In the genomic region with DNA sequence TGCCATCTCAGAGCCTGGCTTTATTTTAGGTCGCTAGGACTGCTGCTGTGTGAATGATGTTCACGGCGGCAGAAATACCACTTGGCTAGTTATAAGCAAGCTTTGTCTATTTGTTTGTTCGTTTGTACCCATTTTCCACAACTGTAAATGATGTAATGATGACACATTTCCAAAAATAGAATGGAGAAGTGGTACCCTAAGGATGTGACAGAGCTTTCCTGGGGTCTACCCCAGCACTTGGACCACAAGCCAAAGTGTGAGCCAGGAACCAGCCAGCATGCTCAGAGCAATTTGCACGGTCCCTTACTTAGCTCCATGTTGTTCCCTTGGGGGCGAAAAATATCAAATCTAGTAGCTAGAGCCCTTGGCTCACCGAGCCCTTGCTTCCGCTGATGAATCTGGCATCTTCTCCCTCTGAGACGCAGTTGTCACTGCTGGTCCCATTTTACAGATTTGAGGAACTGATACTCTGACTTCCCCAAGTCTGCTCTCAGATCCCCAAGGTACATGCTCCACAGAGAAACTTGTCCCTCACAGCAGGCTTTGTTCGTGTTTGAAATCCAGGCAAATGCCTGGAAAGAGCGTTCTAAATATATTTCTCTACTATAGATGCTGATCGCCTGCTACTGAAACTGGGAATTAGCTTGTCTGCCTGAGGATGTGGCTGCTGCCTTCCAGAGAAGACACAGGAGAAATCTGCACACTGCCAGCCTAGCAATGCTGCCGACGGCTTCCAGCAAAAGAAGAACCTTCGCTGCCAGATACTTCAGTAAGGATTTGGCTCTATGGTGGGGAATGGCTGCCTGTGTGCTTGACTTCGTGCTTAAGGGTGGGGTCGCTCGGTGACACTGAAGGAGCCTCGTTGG, we compare ENCODE assay signal across 15 mouse cellular contexts. TPM values are rescaled to one million over a fixed set of nuclear protein-coding genes. Genes with fewer than 3 reads are reported as not detected.
DNase-seq lines count a peak whose midpoint lies in the region; ATAC-seq and TF ChIP-seq lines count a peak whose summit lies in the region.
"Had no signal": no experiment of that assay in that cellular context is flagged by ENCODE, and none has a peak within 500 bp of the region (broad histone marks: within the 10 kb centered on the region; RNA-seq: fewer than 3 reads in every experiment).

No protein-coding gene starts in this region.

- no peak overlapping the region for H3K9ac ChIP-seq in forebrain, embryonic 16.5 days (replicated peaks; ENCODE audit: low read depth, low read length)
- H3K9ac ChIP-seq in forebrain, embryonic 12.5 days = no peak overlapping the region
- H3K9ac ChIP-seq: liver, embryonic 12.5 days; midbrain, embryonic 13.5 days had no signal

- no peaks in the 10 kb centered on the region for H3K9me3 ChIP-seq in forebrain, embryonic 16.5 days (ENCODE audit: control insufficient read depth, low read length)
- no peaks in the 10 kb centered on the region for H3K9me3 ChIP-seq in forebrain, embryonic 12.5 days
- H3K9me3 ChIP-seq: liver, embryonic 12.5 days; midbrain, embryonic 13.5 days had no signal

- peaks cover 4% of the 10 kb centered on the region; the same call in 1 of the 2 replicates for H3K27me3 ChIP-seq in forebrain, embryonic 16.5 days (replicated peaks; ENCODE audit: control insufficient read depth, insufficient read depth, low read length)
- H3K27me3 ChIP-seq in forebrain, embryonic 12.5 days = peaks cover 30% of the 10 kb centered on the region

- intact Hi-C loops in left cerebral cortex, adult 2 months (cut with DNase I) = no loop called here

- ATAC-seq in forebrain, embryonic 16.5 days = no peak
- no peak for ATAC-seq in forebrain, embryonic 12.5 days (ENCODE audit: low FRiP score)
- ATAC-seq in megakaryocyte, adult 5-6 weeks (ENCODE audit: poor library complexity, severe bottlenecking) = peak; percentile 49
- no peak for ATAC-seq in megakaryocyte-erythroid progenitor cell, adult 5-6 weeks (replicated peaks; ENCODE audit: low FRiP score, low TSS enrichment, poor library complexity, severe bottlenecking)
- ATAC-seq: liver, embryonic 12.5 days; lung, postnatal 0 days; midbrain, embryonic 13.5 days had no signal

- no peak overlapping the region for H3K4me3 ChIP-seq in forebrain, embryonic 16.5 days (replicated peaks; ENCODE audit: low read length)
- no peak overlapping the region for H3K4me3 ChIP-seq in forebrain, embryonic 12.5 days (replicated peaks)
- H3K4me3 ChIP-seq in left cerebral cortex, adult 2 months = peak overlapping the region; percentile 11; the same call in 1 of the 2 replicates
- H3K4me3 ChIP-seq: liver, embryonic 12.5 days; midbrain, embryonic 13.5 days had no signal

- no peak for DNase-seq in left cerebral cortex, adult 2 months (ENCODE audit: extremely low spot score in 1 of 2, low spot score in 2 of 2)
- no peak for DNase-seq in left cerebral cortex, adult 8-10 months (ENCODE audit: low spot score in 2 of 2)
- peak; percentile 19 to 36 for DNase-seq in B cell, adult 2 months
- no peak for DNase-seq in kidney, adult 8-10 months
- DNase-seq: cerebellum, adult 9-10 months; kidney, postnatal 10 days; thymus, postnatal 4 days had no signal

- peak overlapping the region; percentile 20 for H3K27ac ChIP-seq in forebrain, embryonic 16.5 days (ENCODE audit: low read length)
- H3K27ac ChIP-seq in forebrain, embryonic 12.5 days = no peak overlapping the region
- H3K27ac ChIP-seq in left cerebral cortex, adult 2 months = peak overlapping the region; percentile 50; the same call in 1 of the 2 replicates
- H3K27ac ChIP-seq: liver, embryonic 12.5 days; midbrain, embryonic 13.5 days had no signal

- no peaks in the 10 kb centered on the region for H3K36me3 ChIP-seq in forebrain, embryonic 16.5 days (ENCODE audit: control insufficient read depth, insufficient read depth)
- no peaks in the 10 kb centered on the region for H3K36me3 ChIP-seq in forebrain, embryonic 12.5 days (replicated peaks)
- H3K36me3 ChIP-seq: liver, embryonic 12.5 days; midbrain, embryonic 13.5 days had no signal

- whole genome bisulfite sequencing in forebrain, embryonic 16.5 days = 81% methylated on average over 19 of the region's 19 CpGs
- WGBS in forebrain, embryonic 12.5 days = 89% methylated on average over 19 of the region's 19 CpGs

- H3K4me2 ChIP-seq in forebrain, embryonic 16.5 days (ENCODE audit: low read length) = no peak overlapping the region
- no peak overlapping the region for H3K4me2 ChIP-seq in forebrain, embryonic 12.5 days
- H3K4me2 ChIP-seq: liver, embryonic 12.5 days; midbrain, embryonic 13.5 days had no signal

- no peak for TF ChIP-seq CTCF in left cerebral cortex, adult 2 months (IDR thresholded peaks at IDR 0.05)

- H3K4me1 ChIP-seq in forebrain, embryonic 16.5 days (replicated peaks; ENCODE audit: control insufficient read depth, insufficient read depth, low read length) = peaks cover 6% of the 10 kb centered on the region
- H3K4me1 ChIP-seq in forebrain, embryonic 12.5 days = peaks cover 5% of the 10 kb centered on the region

RNA-seq across cellular contexts. Expression of gene Arhgap22, which starts 2.8 kb away (rescaled TPM):
- polyA plus RNA-seq in forebrain, embryonic 16.5 days (2015; fragmentation: Nextera tagmentation; extraction: Ambion mirVana) = 0.47 and 1.1 TPM in 2 replicates
- polyA plus RNA-seq in forebrain, embryonic 12.5 days (2016; fragmentation: Nextera tagmentation; extraction: Ambion mirVana) = 0.55 and 0.82 TPM in 2 replicates
- 10 to 100 TPM; 10.9 to 12.1 TPM for total RNA-seq in left cerebral cortex, adult 2 months (2021)
- 10 to 100 TPM in 3 of 4 experiments, 1 to 10 TPM in 1; 9.7 to 16.7 (median 12.5) TPM for total RNA-seq in left cerebral cortex, adult 8-10 months (2022)
- total RNA-seq in megakaryocyte, adult 5-6 weeks (2015) = 0.89 TPM in 1 of 2 replicates, not detected in the other
- total RNA-seq in megakaryocyte, adult 5-6 weeks (2017) = 0.24 and 0.70 TPM in 2 replicates
- total RNA-seq in megakaryocyte-erythroid progenitor cell, adult 5-6 weeks (2014; fragmentation: Nextera tagmentation) = not detected in 2 replicates
- total RNA-seq in megakaryocyte-erythroid progenitor cell, adult 5-6 weeks (2017) = not detected in 2 replicates
- total RNA-seq: MEL had no signal

RNA-seq across cellular contexts. Expression of gene Wdfy4, which starts 31.3 kb away (rescaled TPM):
- polyA plus RNA-seq in forebrain, embryonic 16.5 days (2015; fragmentation: Nextera tagmentation; extraction: Ambion mirVana) = 0.06 and 0.40 TPM in 2 replicates
- 0.09 and 0.13 TPM in 2 replicates for polyA plus RNA-seq in forebrain, embryonic 12.5 days (2016; fragmentation: Nextera tagmentation; extraction: Ambion mirVana)
- total RNA-seq in left cerebral cortex, adult 2 months (2021) = 1 to 10 TPM; 2.8 to 3.2 TPM
- total RNA-seq in left cerebral cortex, adult 8-10 months (2022) = 1 to 10 TPM; 1.7 to 6.6 (median 3.4) TPM
- 37.1 and 44.6 TPM in 2 replicates for total RNA-seq in megakaryocyte, adult 5-6 weeks (2015)
- 65.9 and 77.6 TPM in 2 replicates for total RNA-seq in megakaryocyte, adult 5-6 weeks (2017)
- 8.6 and 18.4 TPM in 2 replicates for total RNA-seq in megakaryocyte-erythroid progenitor cell, adult 5-6 weeks (2014; fragmentation: Nextera tagmentation)
- 6.5 and 18.9 TPM in 2 replicates for total RNA-seq in megakaryocyte-erythroid progenitor cell, adult 5-6 weeks (2017)

Comparison
In these comparisons a context has a peak if more than half of its experiments do, and no peak if none do; other contexts are left out.
1. DNase-seq: peak in B cell, adult 2 months (2 of 2); none in left cerebral cortex, adult 2 months (0 of 2), left cerebral cortex, adult 8-10 months (0 of 2) and kidney, adult 8-10 months (0 of 2).
2. RNA of gene Arhgap22, which starts 2.8 kb away (total RNA-seq): 9.7 to 16.7 TPM in left cerebral cortex, adult 8-10 months and 10.9 to 12.1 TPM in left cerebral cortex, adult 2 months; 0.24 to 0.89 TPM in megakaryocyte, adult 5-6 weeks and not detected in megakaryocyte-erythroid progenitor cell, adult 5-6 weeks; every median in the first group is over 4 times any median in the second.